Mouse (Mus musculus) urinary bladder, adult 18-20 months (tissue): ENCODE measurements around the gene Cideb.

Experiments used
- DNase-seq, 2 experiments: peaks; one replicate each; pipeline ENCODE4 v3.0.0; 2022; ENCODE audit warnings: low spot score in 2 of 2, mixed read lengths in 2 of 2

Gene Cideb

GRCm38 (mm10) chr14:55765696-55766095, 7.4 kb upstream of the Cideb start, which contains the start of gene Ltb4r1:
TSS of gene Ltb4r1 (plus strand) at chr14:55765962.
- DNase-seq, result no peak

GRCm38 (mm10) chr14:55763166-55763565, 4.9 kb upstream of the Cideb start:
- no peak for DNase-seq

DNA sequence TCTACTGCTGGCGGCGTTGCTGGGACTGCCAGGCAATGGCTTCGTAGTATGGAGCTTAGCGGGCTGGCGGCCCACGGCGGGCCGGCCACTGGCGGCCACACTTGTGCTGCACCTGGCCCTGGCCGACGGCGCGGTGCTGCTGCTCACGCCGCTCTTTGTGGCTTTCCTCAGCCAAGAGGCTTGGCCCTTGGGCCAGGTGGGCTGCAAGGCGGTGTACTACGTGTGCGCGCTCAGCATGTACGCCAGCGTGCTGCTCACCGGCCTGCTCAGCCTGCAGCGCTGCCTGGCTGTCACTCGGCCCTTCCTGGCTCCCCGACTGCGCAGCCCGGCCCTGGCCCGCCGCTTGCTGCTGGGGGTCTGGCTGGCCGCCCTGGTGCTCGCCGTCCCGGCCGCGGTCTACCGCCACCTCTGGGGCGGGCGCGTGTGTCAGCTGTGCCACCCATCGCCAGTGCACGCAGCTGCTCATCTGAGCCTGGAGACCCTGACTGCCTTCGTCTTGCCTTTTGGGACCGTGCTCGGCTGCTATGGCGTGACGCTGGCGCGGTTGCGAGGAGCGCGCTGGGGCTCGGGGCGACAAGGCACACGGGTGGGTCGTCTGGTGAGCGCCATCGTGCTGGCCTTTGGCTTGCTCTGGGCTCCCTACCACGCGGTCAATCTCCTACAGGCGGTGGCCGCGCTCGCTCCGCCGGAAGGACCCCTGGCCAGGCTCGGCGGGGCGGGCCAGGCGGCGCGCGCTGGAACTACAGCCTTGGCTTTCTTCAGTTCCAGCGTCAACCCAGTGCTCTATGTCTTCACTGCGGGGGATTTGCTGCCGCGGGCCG, 4.0 kb upstream of the Cideb start:
- no peak for DNase-seq

- DNase-seq, result no peak
These were observed 2.9 kb upstream of the Cideb start, which contains the start of gene Ltb4r2 for GRCm38 (mm10) chr14:55761163-55761562. TSS of gene Ltb4r2 (plus strand) at chr14:55761428.

- DNase-seq, result peak; percentile 63 to 80
These were observed 1.9 kb upstream of the Cideb start for GRCm38 (mm10) chr14:55760156-55760555.

DNA sequence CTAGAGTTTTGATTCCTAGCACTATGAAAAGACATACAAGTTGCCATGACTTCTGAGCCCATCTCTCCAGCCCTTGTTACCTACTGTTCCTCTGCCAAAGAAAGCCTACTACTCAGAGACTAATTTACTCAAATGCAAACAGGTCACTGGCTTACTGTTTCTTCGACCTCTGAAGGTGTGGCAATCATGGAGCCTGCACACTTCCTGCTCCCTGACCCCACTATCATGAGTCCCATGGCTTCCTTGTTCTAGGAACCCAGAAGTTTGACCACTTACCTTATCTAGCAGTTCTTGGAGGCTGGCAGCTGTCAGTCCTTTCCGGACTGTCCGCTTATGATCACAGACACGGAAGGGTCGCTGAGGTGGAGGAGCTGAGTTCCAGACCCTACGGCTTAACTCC, 692 bp downstream of the Cideb start:
- no peak for DNase-seq

DNA sequence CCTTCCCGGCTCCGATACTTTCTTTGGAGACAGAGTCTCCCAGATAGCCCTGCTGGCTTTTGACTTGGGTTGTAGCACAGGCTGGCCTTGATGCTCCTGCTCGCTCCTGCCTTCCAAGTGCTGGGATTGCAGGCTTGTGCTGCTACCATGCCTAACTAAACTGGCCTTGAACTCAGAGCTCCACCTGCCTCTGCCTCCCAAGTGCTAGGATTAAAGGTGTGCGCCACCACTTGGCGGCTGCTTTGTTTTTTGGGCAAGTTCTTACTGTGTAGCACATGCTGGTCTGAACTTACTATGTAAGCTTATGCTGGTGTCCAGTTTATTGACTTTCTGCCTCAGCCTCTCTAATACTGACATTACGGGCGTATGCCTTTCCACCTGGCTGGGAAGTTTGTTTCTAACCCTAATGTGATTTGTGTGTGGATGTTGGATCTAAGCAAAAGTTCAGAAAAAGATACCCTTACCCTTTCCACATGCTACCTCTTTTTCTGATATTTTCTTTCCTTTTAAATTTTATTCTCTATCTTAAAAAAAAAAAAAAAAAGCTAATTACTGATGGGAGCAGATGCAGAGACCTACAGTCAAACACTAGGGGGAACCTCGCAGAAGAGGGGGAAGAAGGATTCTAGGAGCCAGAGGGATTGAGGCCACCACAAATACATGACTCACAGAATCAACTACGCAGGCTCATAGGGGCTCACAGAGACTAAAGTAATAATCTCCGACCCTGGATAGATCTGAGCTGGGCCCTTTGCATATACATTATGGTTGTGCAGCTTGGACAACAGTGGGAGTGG, 11.0 kb downstream of the Cideb start:
- no peak for DNase-seq

GRCm38 (mm10) chr14:55745861-55746237, 12.4 kb downstream of the Cideb start:
- no peak for DNase-seq

DNA sequence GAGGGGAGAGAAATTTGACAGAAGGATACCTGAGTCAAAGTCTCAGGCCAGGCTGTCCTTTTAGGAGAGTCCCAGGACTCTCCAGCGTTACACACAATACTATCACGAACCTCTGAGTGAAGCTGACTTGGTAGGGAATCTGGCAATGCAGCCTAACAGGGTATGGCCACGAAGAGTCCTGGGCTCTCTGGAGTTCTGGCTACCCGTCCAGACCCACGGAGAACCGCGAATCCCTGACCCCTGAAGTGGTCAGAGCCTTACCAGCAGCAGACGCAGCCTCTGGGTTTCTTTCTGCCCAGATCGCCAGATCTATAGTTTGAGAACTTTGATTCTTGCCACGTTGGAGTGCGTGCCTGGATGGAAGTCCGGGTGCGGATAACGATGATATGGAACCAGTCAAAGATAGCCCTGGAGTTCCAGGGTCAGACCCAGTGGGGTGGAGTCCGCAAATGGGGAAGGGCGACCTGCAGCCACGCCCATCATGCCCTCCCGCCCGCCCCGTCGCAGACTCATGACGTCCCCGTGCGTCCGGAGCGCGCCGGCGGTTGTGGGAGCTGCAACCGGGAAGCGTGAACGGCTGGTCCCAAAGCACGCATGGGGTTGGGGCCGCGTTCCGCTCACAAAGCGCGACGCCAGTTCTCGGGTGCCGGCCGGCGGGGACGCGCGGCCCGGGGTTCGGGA, 12.9 kb downstream of the Cideb start, which contains the start of the genes Dhrs1 and Nop9:
Dhrs1 (minus strand) TSS at position 511 of the 681 bp plus-strand sequence.
Nop9 (plus strand) TSS at position 514 of the 681 bp plus-strand sequence.
- DNase-seq, result peak; percentile 79 to 81

DNA sequence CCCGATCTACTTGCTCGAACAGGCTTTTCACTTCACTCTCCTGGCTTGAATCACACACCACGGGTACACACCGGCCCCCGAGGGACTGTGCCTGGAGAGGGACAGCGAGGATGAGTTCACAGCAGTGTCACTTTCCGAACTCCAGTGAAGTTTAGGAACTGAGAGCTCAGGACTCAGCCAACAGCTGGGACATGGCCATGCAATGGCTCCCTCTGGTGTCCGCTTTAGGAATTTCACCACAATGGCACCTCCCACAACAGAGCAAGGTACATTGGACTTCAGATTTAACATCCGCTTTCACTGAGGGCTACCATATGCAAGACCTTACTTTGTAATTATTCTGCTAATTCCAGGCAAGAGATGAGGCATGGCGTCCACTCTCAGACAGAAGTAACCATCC, 14.5 kb downstream of the Cideb start:
- peak; percentile 72 to 82 for DNase-seq

DNA sequence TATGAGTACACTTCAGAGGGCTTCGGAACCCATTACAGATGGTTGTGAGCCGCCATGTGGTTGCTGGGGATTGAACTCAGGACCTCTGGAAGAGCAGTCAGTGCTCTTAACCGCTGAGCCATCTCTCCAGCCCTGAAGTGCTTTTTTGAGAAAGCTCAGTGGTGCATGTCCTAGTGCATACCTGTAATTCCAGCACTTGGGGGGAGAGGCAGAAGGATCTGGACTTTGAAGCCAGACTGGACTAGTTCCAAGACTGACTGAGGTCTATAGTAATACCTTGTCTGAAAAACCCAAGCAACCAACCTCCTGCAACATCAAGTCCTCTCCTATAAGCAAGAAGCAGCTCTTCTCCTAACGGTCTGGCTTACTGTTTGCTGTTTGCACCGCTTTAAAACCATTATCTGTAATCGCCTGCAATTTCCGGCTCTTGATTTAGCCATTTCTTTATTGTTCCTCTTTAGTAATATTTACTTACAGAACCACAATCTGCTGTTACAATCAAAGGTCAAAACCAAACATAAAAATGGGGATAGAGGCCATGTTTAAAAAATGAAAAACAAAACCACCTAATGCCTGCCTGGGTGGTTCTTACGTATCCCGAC, 21.1 kb downstream of the Cideb start:
- no peak for DNase-seq

DNA sequence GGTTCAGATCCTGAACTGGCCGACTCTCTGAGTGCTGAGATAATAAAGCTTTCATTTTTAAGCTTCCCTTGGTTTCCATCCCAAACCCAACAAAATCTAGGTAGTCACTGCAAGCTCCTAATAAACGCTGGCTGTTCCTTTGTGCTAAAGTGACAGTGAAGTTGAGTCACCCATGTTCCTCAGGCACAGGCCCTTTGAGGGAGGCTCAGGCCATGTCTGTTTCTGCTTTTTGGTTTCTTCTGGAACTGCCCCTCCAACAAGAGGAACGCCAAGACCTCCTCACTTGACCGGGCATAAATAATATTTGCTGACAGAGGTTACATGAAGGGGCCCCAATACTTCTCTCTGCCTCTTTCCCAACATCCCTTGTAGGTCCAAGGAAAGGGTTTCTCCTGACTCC, 22.5 kb downstream of the Cideb start:
- no peak for DNase-seq

DNA sequence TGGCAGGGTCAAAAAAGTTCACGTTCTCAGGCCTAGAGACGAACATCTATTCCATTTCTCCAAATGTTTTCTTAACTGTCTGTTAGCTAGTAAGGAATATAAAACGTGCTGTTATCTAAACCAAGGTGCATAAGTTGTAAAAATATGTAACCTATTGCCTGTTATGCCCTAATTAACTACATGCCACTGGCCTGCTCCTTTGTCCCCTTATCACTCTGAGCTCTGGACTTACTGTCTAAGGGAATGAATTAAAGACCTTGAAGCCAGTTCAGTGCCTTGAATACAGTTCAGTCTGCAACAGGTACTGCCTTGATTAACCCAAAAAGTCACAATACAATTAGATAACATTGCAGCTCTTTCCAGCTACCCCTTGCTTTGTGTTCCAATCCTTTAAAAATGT, 22.9 kb downstream of the Cideb start:
- no peak for DNase-seq

GRCm38 (mm10) chr14:55734869-55735268, 23.4 kb downstream of the Cideb start:
- no peak for DNase-seq

- no peak for DNase-seq
These were observed 24.4 kb downstream of the Cideb start for GRCm38 (mm10) chr14:55733889-55734288.

DNA sequence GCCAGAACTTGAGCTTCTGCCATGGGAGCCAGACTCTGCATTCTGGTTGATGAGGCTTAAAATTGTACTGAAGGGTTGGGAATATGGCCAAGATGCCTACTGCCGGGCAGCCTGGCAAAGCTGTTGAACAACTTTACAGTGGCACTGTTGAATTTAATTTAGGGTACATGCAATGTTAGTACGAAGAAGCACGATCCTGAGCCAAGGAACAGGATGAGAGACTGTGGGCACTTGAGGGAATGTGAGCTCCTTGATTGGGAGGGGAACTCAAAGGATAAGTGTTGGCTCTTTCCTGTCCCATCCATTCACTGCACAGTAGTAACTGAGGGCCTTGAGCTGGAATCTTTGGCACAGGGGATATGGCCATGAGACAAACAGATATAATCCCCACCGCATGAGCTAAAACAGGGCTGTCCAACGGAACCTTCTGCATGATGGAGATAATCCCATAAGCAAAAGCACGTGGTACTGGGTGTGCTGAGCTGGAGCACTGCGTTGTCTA, 27.7 kb downstream of the Cideb start:
- DNase-seq, result no peak

GRCm38 (mm10) chr14:55730116-55730515, 28.1 kb downstream of the Cideb start:
- no peak for DNase-seq

DNA sequence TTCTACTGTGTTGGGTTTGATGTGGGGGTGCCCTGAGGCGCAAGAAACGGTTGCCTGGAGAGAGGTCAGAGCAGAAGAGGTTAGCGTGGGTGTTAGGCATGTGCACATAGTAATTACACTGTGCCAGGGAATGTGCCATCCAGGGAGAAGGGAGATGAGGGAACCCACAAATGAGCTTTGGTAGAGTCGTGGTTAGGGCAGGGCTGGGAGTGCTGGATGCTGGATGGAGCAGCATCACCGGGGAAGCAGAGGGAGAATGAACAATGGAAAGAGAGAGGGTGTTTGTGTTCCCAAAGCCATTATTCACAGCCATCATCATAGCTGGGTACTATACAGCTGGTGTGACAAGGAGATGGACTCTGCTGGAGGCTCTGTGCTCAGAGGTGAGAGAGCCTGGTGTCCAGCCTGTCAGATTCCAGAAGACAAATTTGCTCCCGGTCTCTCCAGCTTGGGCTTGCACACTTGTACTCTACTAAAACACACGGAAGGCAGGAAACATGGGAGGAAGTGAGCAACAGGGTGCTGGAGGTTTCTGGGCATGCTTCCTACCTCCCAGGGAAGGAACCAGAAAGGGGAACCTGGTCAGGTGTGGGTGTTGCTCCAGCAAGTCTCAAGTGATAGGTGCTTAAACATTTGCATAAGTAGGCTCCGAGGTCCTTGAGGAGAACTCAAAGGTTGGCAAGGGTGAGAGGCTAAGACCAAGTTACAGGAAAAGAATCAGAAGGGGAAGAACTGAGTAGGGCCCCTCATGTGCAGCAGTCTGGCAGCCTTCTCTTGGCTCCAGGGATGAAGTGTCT, 30.2 kb downstream of the Cideb start:
- DNase-seq, result no peak

DNA sequence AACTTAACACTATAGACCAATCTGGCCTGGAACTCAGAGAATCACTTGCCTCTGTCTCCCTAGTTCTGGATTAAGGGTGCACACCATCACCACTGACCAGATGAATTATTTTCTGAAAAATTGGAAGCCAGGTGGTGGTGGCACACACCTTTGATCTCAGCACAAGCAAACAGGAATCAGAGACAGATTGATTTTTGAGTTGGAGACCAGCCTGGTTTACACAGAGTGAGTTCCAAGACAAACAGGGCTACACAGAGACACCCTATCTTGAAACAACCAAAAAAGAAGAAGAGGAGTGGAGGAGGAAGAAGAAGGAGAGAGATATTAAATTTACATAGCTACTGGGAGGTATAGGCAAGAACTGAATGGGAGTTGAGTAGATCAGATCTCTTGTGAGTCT, 32.0 kb downstream of the Cideb start:
- DNase-seq, result no peak

DNA sequence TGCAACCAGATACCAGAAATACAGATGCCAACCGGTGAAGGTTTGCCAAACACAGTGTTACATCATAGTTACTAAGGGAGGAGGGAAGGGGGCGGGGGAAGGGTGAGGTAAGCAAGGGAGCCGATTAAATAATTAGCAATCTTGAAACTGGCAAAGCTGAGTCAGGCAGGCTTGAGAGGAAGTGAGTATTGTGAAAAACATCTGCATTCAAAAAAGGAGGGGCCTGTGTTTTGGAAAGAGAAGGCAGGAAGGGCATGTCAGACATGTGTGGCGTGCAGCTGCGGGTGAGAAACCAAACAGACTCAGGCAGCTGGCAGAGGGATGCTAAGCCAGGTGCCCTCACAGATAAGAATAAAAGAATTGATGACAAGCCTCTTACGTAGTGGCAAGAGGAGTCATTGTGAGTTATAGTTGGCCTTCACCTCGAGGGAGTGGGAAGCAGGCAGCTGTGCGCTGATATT, 33.8 kb downstream of the Cideb start:
- DNase-seq, result peak in 1 of 2 experiments; percentile 42

- no peak for DNase-seq
These were observed 34.8 kb downstream of the Cideb start for GRCm38 (mm10) chr14:55723433-55723832.
